Mouse (Mus musculus) MEL (cell line): ENCODE results near the gene Dgkh. TPM values are rescaled to one million over a fixed set of nuclear protein-coding genes. Genes with fewer than 3 reads are reported as not detected.

ENCODE experiments used
- DNase-seq: peaks from one replicate; pipeline ENCODE4 v3.0.0; 2011; ENCODE audit warnings: low read depth, low spot score
- H3K27ac ChIP-seq: 2 replicates; pipeline ENCODE4 v1.5.1; 2012; ENCODE audit warnings: low read depth, mild to moderate bottlenecking, control low read depth, low read length, moderate library complexity; ENCODE audit not compliant: control insufficient read depth
- H3K27me3 ChIP-seq, 2 experiments: fragments of 150-350 bp in 1 of 2; sonication (generic) in 1 of 2; 2 replicates each; pipeline ENCODE4 v1.6.1; 2012; ENCODE audit warnings: low read length in 2 of 2, mild to moderate bottlenecking in 2 of 2, improper control_type of control experiment in 1 of 2, moderate library complexity in 1 of 2; ENCODE audit not compliant: insufficient read depth in 2 of 2, control insufficient read depth in 1 of 2
- H3K36me3 ChIP-seq, 2 experiments: 2 replicates each; pipeline ENCODE4 v1.6.1; 2012 to 2014; ENCODE audit warnings: low read length in 2 of 2, improper control_type of control experiment in 1 of 2, inconsistent platforms in 1 of 2, mild to moderate bottlenecking in 1 of 2; ENCODE audit not compliant: insufficient read depth in 2 of 2, control insufficient read depth in 1 of 2
- H3K4me1 ChIP-seq, 2 experiments: fragments of 150-350 bp in 1 of 2; sonication (generic) in 1 of 2; 2 replicates each; pipeline ENCODE4 v1.6.1; 2012; ENCODE audit warnings: low read length in 2 of 2, improper control_type of control experiment in 1 of 2, mild to moderate bottlenecking in 1 of 2; ENCODE audit not compliant: insufficient read depth in 2 of 2, control insufficient read depth in 1 of 2
- H3K4me3 ChIP-seq, 2 experiments: fragments of 150-350 bp in 1 of 2; sonication (generic) in 1 of 2; 2 replicates each; pipeline ENCODE4 v1.5.1; 2012; ENCODE audit warnings: low read depth in 2 of 2, low read length in 2 of 2, mild to moderate bottlenecking in 2 of 2, moderate library complexity in 2 of 2, control low read depth in 1 of 2, improper control_type of control experiment in 1 of 2; ENCODE audit not compliant: control insufficient read depth in 1 of 2, insufficient read depth in 1 of 2
- H3K79me2 ChIP-seq: 2 replicates; pipeline ENCODE4 v1.6.1; 2012; ENCODE audit warnings: mild to moderate bottlenecking, low read length, moderate library complexity; ENCODE audit not compliant: control insufficient read depth, poor library complexity, insufficient read depth
- H3K9ac ChIP-seq: 2 replicates; pipeline ENCODE4 v1.6.1; 2012; ENCODE audit warnings: low read depth, mild to moderate bottlenecking, control low read depth, low read length, moderate library complexity; ENCODE audit not compliant: control insufficient read depth, poor library complexity, severe bottlenecking
- H3K9me3 ChIP-seq: fragments of 150-350 bp; sonication (generic); replicated peaks from 2 replicates; pipeline ENCODE4 v1.6.1; 2012; ENCODE audit warnings: mild to moderate bottlenecking, low read length, improper control_type of control experiment, moderate library complexity; ENCODE audit not compliant: insufficient read depth
- BHLHE40 ChIP-seq: IDR thresholded peaks from 2 replicates; pipeline ENCODE4 v1.6.1; 2012; ENCODE audit warnings: low read depth, mild to moderate bottlenecking, inconsistent platforms, low read length, improper control_type of control experiment, borderline replicate concordance
- CTCF ChIP-seq, 3 experiments: IDR thresholded peaks in 2 of 3; conservative IDR thresholded peaks in 1 of 3; 2 replicates each; pipeline ENCODE4 v1.5.1; 2011 to 2012; ENCODE audit warnings: low read length in 3 of 3, low read depth in 2 of 3, mild to moderate bottlenecking in 2 of 3, improper control_type of control experiment in 1 of 3, inconsistent platforms in 1 of 3, mixed read lengths in 1 of 3, moderate library complexity in 1 of 3; ENCODE audit not compliant: control insufficient read depth in 1 of 3, insufficient read depth in 1 of 3, poor library complexity in 1 of 3, severe bottlenecking in 1 of 3
- E2F4 ChIP-seq: IDR thresholded peaks from 2 replicates; pipeline ENCODE4 v1.6.1; 2011; ENCODE audit warnings: low read depth, low read length, improper control_type of control experiment, borderline replicate concordance
- EP300 ChIP-seq, 2 experiments: IDR thresholded peaks; 2 replicates each; pipeline ENCODE4 v1.6.1; 2011; ENCODE audit warnings: improper control_type of control experiment in 2 of 2, low read length in 2 of 2, low read depth in 1 of 2, mild to moderate bottlenecking in 1 of 2
- JUND ChIP-seq: IDR thresholded peaks from 2 replicates; pipeline ENCODE4 v1.6.1; 2011; ENCODE audit warnings: low read depth, mild to moderate bottlenecking, improper control_type of control experiment, low read length
- KAT2A ChIP-seq: conservative IDR thresholded peaks from 2 replicates; pipeline ENCODE4 v1.6.1; 2012; ENCODE audit warnings: low read depth, low read length, improper control_type of control experiment, inconsistent platforms
- MEF2A ChIP-seq: IDR thresholded peaks from 2 replicates; pipeline ENCODE4 v1.6.1; 2014; ENCODE audit warnings: low read depth, mild to moderate bottlenecking, inconsistent platforms, low read length, improper control_type of control experiment; ENCODE audit not compliant: poor library complexity, insufficient replicate concordance, severe bottlenecking; ENCODE audit errors: extremely low read depth
- MYC ChIP-seq: IDR thresholded peaks from 2 replicates; pipeline ENCODE4 v1.6.1; 2011; ENCODE audit warnings: low read depth, mild to moderate bottlenecking, low read length, improper control_type of control experiment, moderate library complexity
- POLR2A ChIP-seq, 2 experiments: IDR thresholded peaks; 2 replicates each; pipeline ENCODE4 v1.6.1; 2011 to 2012; ENCODE audit warnings: low read length in 2 of 2, mild to moderate bottlenecking in 2 of 2, control low read depth in 1 of 2, improper control_type of control experiment in 1 of 2, low read depth in 1 of 2, moderate library complexity in 1 of 2; ENCODE audit not compliant: control insufficient read depth in 1 of 2, insufficient read depth in 1 of 2, poor library complexity in 1 of 2
- POLR2AphosphoS5 ChIP-seq: IDR thresholded peaks from 2 replicates; pipeline ENCODE4 v1.6.1; 2012; ENCODE audit warnings: low read depth, borderline replicate concordance, mild to moderate bottlenecking, inconsistent platforms, low read length, moderate library complexity, mixed read lengths
- RAD21 ChIP-seq: IDR thresholded peaks from 2 replicates; pipeline ENCODE4 v1.6.1; 2011; ENCODE audit warnings: mild to moderate bottlenecking, low read depth, low read length, improper control_type of control experiment
- RCOR1 ChIP-seq: IDR thresholded peaks from 2 replicates; pipeline ENCODE4 v1.6.1; 2012; ENCODE audit warnings: low read depth, mild to moderate bottlenecking, inconsistent platforms, low read length, improper control_type of control experiment
- SIN3A ChIP-seq: IDR thresholded peaks from 2 replicates; pipeline ENCODE4 v1.6.1; 2012; ENCODE audit warnings: low read length, improper control_type of control experiment, inconsistent platforms
- TAL1 ChIP-seq: IDR thresholded peaks from 2 replicates; pipeline ENCODE4 v1.6.1; 2012; ENCODE audit warnings: mild to moderate bottlenecking, inconsistent platforms, low read length, moderate library complexity, mixed read lengths
- TBP ChIP-seq: IDR thresholded peaks from 2 replicates; pipeline ENCODE4 v1.8.0; 2011; ENCODE audit warnings: low read depth, low read length, improper control_type of control experiment
- TCF12 ChIP-seq: IDR thresholded peaks from 2 replicates; pipeline ENCODE4 v1.6.1; 2014; ENCODE audit warnings: low read depth, mild to moderate bottlenecking, inconsistent platforms, low read length, improper control_type of control experiment, moderate library complexity
- UBTF ChIP-seq: IDR thresholded peaks from 2 replicates; pipeline ENCODE4 v1.6.1; 2012; ENCODE audit warnings: low read depth, mild to moderate bottlenecking, inconsistent platforms, low read length, improper control_type of control experiment, moderate library complexity, borderline replicate concordance; ENCODE audit not compliant: insufficient read depth
- USF1 ChIP-seq: IDR thresholded peaks from 2 replicates; pipeline ENCODE4 v1.6.1; 2014; ENCODE audit warnings: low read depth, mild to moderate bottlenecking, inconsistent platforms, low read length, improper control_type of control experiment, moderate library complexity
- ZNF384 ChIP-seq: IDR thresholded peaks from 2 replicates; pipeline ENCODE4 v1.6.1; 2012; ENCODE audit warnings: low read depth, mild to moderate bottlenecking, inconsistent platforms, low read length, improper control_type of control experiment
- polyA plus RNA-seq, 2 experiments: library from polyadenylated mRNA; stranded (reverse) in 1 of 2; unstranded in 1 of 2; fragments of >175 nt in 1 of 2; fragments of >200 nt in 1 of 2; gene quantifications; 2 replicates each; pipeline versions ENCODE4 v1.2.1 to v1.2.4; 2012; ENCODE audit warnings: low replicate concordance in 2 of 2, low read depth in 1 of 2; ENCODE audit not compliant: insufficient read length in 2 of 2, insufficient read depth in 1 of 2, missing spikeins in 1 of 2
- total RNA-seq: library from RNA; depleted of rRNA; stranded (reverse); fragments of 300-350 nt; gene quantifications from 2 replicates; pipeline ENCODE4 v1.2.3, GENCODE M21; 2012

Dgkh gene
- total and polyA plus RNA-seq, 3 experiments, result under 0.01 TPM; not detected in 2

GRCm38 (mm10) chr14:78526907-78527306, 205.7 kb downstream of the Dgkh start:
- H3K27me3 ChIP-seq, result no peaks in the 10 kb centered on the region
- H3K4me3 ChIP-seq, result no peak overlapping the region
- H3K4me1 ChIP-seq, result no peaks in the 10 kb centered on the region

GRCm38 (mm10) chr14:78526475-78526874, 206.1 kb downstream of the Dgkh start:
- no peaks in the 10 kb centered on the region for H3K27me3 ChIP-seq
- TF ChIP-seq SIN3A, result no peak
- TF ChIP-seq CTCF (IDR thresholded peaks at IDR 0.05 in 2 of 3, conservative IDR thresholded peaks at IDR 0.05 in 1 of 3; ENCODE audit: control insufficient read depth in 1 of 3, insufficient read depth in 1 of 3, low read depth in 2 of 3, low read length in 3 of 3, poor library complexity in 1 of 3, severe bottlenecking in 1 of 3), result no peak
- TF ChIP-seq EP300 (IDR thresholded peaks at IDR 0.05; ENCODE audit: low read depth in 1 of 2, low read length in 2 of 2), result no peak
- no peak for TF ChIP-seq MEF2A
- TF ChIP-seq E2F4, result no peak
- no peak for TF ChIP-seq USF1
- no peak for TF ChIP-seq POLR2A (IDR thresholded peaks at IDR 0.05; ENCODE audit: control insufficient read depth in 1 of 2, insufficient read depth in 1 of 2, low read depth in 1 of 2, low read length in 2 of 2, poor library complexity in 1 of 2)
- no peak for TF ChIP-seq TCF12
- TF ChIP-seq UBTF, result no peak
- TF ChIP-seq TBP, result no peak
- no peak for TF ChIP-seq POLR2AphosphoS5
- no peak for TF ChIP-seq RAD21
- TF ChIP-seq BHLHE40, result no peak
- TF ChIP-seq ZNF384, result no peak
- no peak for TF ChIP-seq KAT2A
- TF ChIP-seq, all 39 proteins: peak for 0
- no peak overlapping the region for H3K9ac ChIP-seq
- H3K36me3 ChIP-seq, result no peaks in the 10 kb centered on the region
- H3K79me2 ChIP-seq, result peaks cover 8% of the 10 kb centered on the region
- H3K27ac ChIP-seq, result no peak overlapping the region
- H3K4me1 ChIP-seq, result no peaks in the 10 kb centered on the region
- no peak overlapping the region for H3K4me3 ChIP-seq
- no peak for DNase-seq
- H3K9me3 ChIP-seq, result no peaks in the 10 kb centered on the region

More at GRCm38 (mm10) chr14:78526907-78527306, 205.7 kb downstream of the Dgkh start:
- Histone ChIP-seq H3K9me3 (no peaks in the 10 kb centered on the region), H3K36me3 (no peaks in the 10 kb centered on the region), H3K9ac (no peak overlapping the region), H3K79me2 (peaks cover 8% of the 10 kb centered on the region), H3K27ac (no peak overlapping the region)
- no peak for DNase-seq
- TF ChIP-seq JUND (no peak), BHLHE40 (no peak), RCOR1 (no peak), TBP (no peak), MYC (no peak), TAL1 (no peak)
